Mouse (Mus musculus): ENCODE data around the gene Gm30083. TPM values are rescaled to one million over a fixed set of nuclear protein-coding genes. Genes with fewer than 3 reads are reported as not detected.

The Gm30083 gene
- polyA plus RNA-seq, 1 experiment: not detected

DNA sequence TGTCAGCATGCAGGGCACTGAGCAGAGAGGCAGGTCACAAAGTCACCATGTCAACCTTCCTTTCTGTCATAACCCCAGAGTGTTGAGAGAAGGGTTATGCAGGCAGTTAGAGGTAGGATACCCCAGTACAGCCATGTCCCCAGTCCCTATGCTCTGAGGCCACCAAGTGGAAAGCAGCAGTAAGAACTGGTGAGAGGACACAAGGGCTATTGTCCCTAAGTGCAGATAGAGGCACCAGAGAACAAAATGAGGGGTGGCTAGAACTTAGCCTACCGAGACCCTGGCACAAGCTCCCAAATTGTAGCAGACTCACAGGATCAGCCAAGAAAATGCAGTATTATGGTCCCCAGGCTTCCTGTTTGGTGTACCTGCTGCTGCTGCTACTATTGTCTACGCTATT, 2.0 kb upstream of the Gm30083 start:
- H3K4me1 ChIP-seq (ENCODE audit: control insufficient read depth, insufficient read depth, insufficient read length, low read length): no peaks in the 10 kb centered on the region
- H3K4me3 ChIP-seq (ENCODE audit: low read depth, low read length): no peak overlapping the region
- 73% methylated on average over 2 of the region's 2 CpGs for WGBS
- H3K36me3 ChIP-seq (ENCODE audit: control insufficient read depth, insufficient read depth, low read length): no peaks in the 10 kb centered on the region
- no peak for TF ChIP-seq CTCF (IDR thresholded peaks at IDR 0.05; ENCODE audit: extremely low read depth, insufficient read length, insufficient replicate concordance, low read depth, low read length)
- no peaks in the 10 kb centered on the region for H3K27me3 ChIP-seq (ENCODE audit: control insufficient read depth, insufficient read depth, low read length)
- H3K27ac ChIP-seq (ENCODE audit: insufficient read depth, low read depth, low read length): no peak overlapping the region

DNA sequence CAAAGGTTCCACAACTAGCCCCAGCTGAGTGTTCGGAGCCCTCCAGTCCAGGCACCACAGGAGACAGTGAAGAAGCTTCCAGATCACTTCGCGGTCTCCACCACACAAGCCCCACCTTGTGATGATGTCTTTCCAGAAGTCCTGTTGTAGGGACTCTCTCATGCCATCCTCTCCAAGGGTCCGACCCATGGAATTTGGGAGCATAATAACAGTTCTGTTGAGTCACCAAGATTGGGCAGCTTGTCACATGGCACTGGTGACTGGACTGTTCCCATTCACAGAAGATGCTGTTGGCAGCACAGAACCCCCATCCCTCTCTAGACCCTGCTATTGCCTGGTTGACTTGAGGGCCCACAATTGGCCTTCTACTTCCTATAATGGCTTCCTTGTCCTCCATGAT, 1.4 kb upstream of the Gm30083 start, which contains the start of gene Gm5460:
TSS of gene Gm5460 (plus strand) at position 378 of the 400 bp plus-strand sequence.
- 95% methylated on average over 4 of the region's 4 CpGs for WGBS
- no peaks in the 10 kb centered on the region for H3K4me1 ChIP-seq (ENCODE audit: control insufficient read depth, insufficient read depth, insufficient read length, low read length)
- no peak for TF ChIP-seq CTCF (IDR thresholded peaks at IDR 0.05; ENCODE audit: extremely low read depth, insufficient read length, insufficient replicate concordance, low read depth, low read length)
- TF ChIP-seq POLR2A (IDR thresholded peaks at IDR 0.05; ENCODE audit: low read depth, low read length): no peak
- no peaks in the 10 kb centered on the region for H3K36me3 ChIP-seq (ENCODE audit: control insufficient read depth, insufficient read depth, low read length)
- H3K4me3 ChIP-seq (ENCODE audit: low read depth, low read length): no peak within 1 kb of the TSS
- no peaks in the 10 kb centered on the region for H3K27me3 ChIP-seq (ENCODE audit: control insufficient read depth, insufficient read depth, low read length)
- H3K27ac ChIP-seq (ENCODE audit: insufficient read depth, low read depth, low read length): no peak within 1 kb of the TSS

DNA sequence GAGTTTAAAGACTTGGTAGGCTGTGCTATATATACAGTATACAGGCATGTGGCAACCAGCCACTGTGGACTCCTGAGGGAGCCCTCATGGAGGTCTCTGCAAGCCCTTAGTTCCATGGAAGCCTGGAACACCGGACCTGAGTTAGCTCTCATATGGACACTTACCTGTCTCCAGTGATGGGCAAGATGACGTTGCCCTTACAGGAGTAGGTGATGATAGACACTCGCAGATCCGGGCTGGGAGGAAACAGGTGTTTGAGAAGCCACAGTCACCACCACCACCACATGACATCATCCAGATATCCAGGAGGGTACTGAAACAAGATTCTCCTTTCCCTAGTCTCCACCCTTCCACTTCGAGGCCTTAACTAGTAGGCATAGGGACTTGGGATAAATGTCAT, 12.6 kb downstream of the Gm30083 start:
- no peak for TF ChIP-seq POLR2A (IDR thresholded peaks at IDR 0.05; ENCODE audit: low read depth, low read length)
- TF ChIP-seq CTCF (IDR thresholded peaks at IDR 0.05; ENCODE audit: extremely low read depth, insufficient read length, insufficient replicate concordance, low read depth, low read length): no peak
- WGBS: 83% methylated on average over 5 of the region's 5 CpGs
- no peak overlapping the region for H3K27ac ChIP-seq (ENCODE audit: insufficient read depth, low read depth, low read length)
- no peaks in the 10 kb centered on the region for H3K27me3 ChIP-seq (ENCODE audit: control insufficient read depth, insufficient read depth, low read length)
- no peaks in the 10 kb centered on the region for H3K4me1 ChIP-seq (ENCODE audit: control insufficient read depth, insufficient read depth, insufficient read length, low read length)
- H3K4me3 ChIP-seq (ENCODE audit: low read depth, low read length): no peak overlapping the region
- no peaks in the 10 kb centered on the region for H3K36me3 ChIP-seq (ENCODE audit: control insufficient read depth, insufficient read depth, low read length)

DNA sequence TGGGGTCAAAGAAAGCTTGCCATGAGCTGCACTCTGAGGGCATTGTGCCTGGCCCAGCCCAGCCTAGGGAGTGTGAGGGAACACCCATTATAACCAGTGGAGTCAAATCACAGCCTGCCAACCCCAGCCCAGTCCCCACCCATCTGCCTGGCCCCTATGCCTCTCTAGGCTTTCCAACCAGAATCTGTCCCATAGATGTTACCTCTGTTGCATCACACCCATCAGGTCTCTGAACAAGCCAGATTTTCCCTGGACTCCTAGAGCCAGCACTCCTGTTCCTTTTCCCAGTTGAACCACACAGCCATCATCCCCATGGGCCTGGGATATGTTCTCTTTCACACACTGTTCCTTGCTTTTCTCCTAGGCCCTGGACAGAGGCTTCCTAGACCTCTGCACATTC, 13.5 kb downstream of the Gm30083 start:
- Histone ChIP-seq H3K27ac (ENCODE audit: insufficient read depth, low read depth, low read length) (no peak overlapping the region), H3K27me3 (ENCODE audit: control insufficient read depth, insufficient read depth, low read length) (no peaks in the 10 kb centered on the region), H3K36me3 (ENCODE audit: control insufficient read depth, insufficient read depth, low read length) (no peaks in the 10 kb centered on the region), H3K4me1 (ENCODE audit: control insufficient read depth, insufficient read depth, insufficient read length, low read length) (no peaks in the 10 kb centered on the region), H3K4me3 (ENCODE audit: low read depth, low read length) (no peak overlapping the region)
- TF ChIP-seq CTCF (IDR thresholded peaks at IDR 0.05; ENCODE audit: extremely low read depth, insufficient read length, insufficient replicate concordance, low read depth, low read length): no peak
- no peak for TF ChIP-seq POLR2A (IDR thresholded peaks at IDR 0.05; ENCODE audit: low read depth, low read length)

DNA sequence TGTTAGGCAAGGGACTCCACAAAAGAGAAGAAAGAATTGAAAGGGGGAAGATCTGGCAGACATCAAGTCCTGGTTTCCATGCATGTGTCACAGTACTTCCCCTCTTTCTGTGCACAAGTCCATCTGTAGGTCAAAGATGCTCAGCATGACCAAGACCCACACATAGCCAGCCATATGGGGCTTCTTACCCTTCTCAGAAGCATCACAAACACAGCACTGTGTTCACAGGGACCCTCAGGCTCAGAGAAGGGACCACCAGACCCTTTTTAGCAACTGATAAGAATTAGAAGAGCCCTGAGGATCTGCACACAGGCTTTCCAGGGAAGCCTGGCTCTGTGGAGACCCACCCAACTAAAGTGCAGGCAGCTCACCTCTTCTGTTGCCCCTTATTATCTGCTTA, 14.9 kb downstream of the Gm30083 start:
- TF ChIP-seq CTCF (IDR thresholded peaks at IDR 0.05; ENCODE audit: extremely low read depth, insufficient read length, insufficient replicate concordance, low read depth, low read length): no peak
- TF ChIP-seq POLR2A (IDR thresholded peaks at IDR 0.05; ENCODE audit: low read depth, low read length): no peak
- no peaks in the 10 kb centered on the region for H3K36me3 ChIP-seq (ENCODE audit: control insufficient read depth, insufficient read depth, low read length)
- no peaks in the 10 kb centered on the region for H3K4me1 ChIP-seq (ENCODE audit: control insufficient read depth, insufficient read depth, insufficient read length, low read length)
- no peak overlapping the region for H3K4me3 ChIP-seq (ENCODE audit: low read depth, low read length)
- H3K27me3 ChIP-seq (ENCODE audit: control insufficient read depth, insufficient read depth, low read length): no peaks in the 10 kb centered on the region
- no peak overlapping the region for H3K27ac ChIP-seq (ENCODE audit: insufficient read depth, low read depth, low read length)

DNA sequence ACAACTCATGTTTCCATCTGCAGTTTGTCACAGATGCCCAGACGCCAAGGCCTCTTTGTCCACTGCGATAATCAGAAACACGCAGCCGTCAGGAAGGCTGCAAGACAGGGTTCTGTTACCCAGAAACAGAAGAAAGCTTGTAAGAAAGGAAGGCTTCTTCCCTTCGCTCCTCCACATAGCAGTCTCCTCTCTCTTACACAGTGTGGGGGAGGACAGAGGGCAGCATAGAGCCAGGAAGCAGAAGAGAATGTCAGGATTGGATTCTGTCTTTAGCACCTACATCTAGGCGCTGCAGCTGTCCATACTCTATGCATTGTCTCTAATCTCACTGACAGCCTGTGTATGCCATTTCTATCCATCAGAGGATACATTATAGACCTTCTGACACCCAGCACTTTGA, 17.6 kb downstream of the Gm30083 start:
- Histone ChIP-seq H3K4me3 (ENCODE audit: low read depth, low read length) (no peak overlapping the region), H3K27me3 (ENCODE audit: control insufficient read depth, insufficient read depth, low read length) (no peaks in the 10 kb centered on the region), H3K27ac (ENCODE audit: insufficient read depth, low read depth, low read length) (no peak overlapping the region), H3K36me3 (ENCODE audit: control insufficient read depth, insufficient read depth, low read length) (no peaks in the 10 kb centered on the region), H3K4me1 (ENCODE audit: control insufficient read depth, insufficient read depth, insufficient read length, low read length) (no peaks in the 10 kb centered on the region)
- 55% methylated on average over 6 of the region's 6 CpGs for WGBS
- no peak for TF ChIP-seq POLR2A (IDR thresholded peaks at IDR 0.05; ENCODE audit: low read depth, low read length)
- no peak for TF ChIP-seq CTCF (IDR thresholded peaks at IDR 0.05; ENCODE audit: extremely low read depth, insufficient read length, insufficient replicate concordance, low read depth, low read length)

DNA sequence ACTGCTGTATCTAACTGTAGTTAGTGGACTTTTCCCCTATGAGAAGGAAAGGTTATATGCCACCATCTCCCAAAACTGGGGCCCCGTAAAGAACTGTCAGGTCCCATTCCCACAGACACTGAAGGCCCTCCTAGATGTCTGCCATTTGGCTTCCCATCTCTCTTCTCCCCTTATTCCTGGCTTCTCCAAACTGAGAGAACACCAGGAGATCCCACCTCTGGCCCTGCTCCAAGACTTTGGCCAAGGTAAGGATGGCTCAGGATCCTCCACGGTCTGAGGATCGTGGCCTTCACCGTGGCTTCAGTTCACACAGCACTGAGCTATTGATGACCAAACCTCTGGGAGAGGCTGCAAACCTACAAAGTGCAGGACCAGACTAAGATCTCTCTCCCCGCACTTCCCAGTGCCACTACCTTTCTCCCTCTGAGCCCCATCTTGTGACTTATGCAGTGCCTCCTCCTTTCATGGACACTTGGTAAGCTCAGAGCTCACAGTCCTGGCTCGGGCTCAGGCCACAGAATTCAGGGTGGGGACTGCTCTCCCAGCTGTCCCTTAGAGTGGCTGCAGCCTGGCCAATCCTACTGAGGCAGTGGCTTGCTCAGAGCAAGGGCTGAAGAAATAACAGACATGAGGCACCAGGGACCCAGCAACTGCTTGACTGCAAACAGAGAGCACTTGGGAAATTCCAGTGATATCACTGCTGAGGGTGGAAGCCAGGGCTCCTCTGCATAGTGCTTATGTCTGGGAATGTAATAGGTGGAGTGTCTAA, 21.3 kb downstream of the Gm30083 start:
- Histone ChIP-seq H3K36me3 (ENCODE audit: control insufficient read depth, insufficient read depth, low read length) (no peaks in the 10 kb centered on the region), H3K4me1 (ENCODE audit: control insufficient read depth, insufficient read depth, insufficient read length, low read length) (no peaks in the 10 kb centered on the region), H3K27ac (ENCODE audit: insufficient read depth, low read depth, low read length) (no peak overlapping the region), H3K27me3 (ENCODE audit: control insufficient read depth, insufficient read depth, low read length) (no peaks in the 10 kb centered on the region), H3K4me3 (ENCODE audit: low read depth, low read length) (no peak overlapping the region)
- 80% methylated on average over 6 of the region's 6 CpGs for WGBS
- TF ChIP-seq CTCF (IDR thresholded peaks at IDR 0.05; ENCODE audit: extremely low read depth, insufficient read length, insufficient replicate concordance, low read depth, low read length): no peak
- TF ChIP-seq POLR2A (IDR thresholded peaks at IDR 0.05; ENCODE audit: low read depth, low read length): no peak
